Mouse (Mus musculus): ENCODE results near the gene Arhgap27. TPM values are rescaled to one million over a fixed set of nuclear protein-coding genes. Genes with fewer than 3 reads are reported as not detected.

The Arhgap27 gene
- polyA plus RNA-seq, 1 experiment: 47.3 TPM

DNA sequence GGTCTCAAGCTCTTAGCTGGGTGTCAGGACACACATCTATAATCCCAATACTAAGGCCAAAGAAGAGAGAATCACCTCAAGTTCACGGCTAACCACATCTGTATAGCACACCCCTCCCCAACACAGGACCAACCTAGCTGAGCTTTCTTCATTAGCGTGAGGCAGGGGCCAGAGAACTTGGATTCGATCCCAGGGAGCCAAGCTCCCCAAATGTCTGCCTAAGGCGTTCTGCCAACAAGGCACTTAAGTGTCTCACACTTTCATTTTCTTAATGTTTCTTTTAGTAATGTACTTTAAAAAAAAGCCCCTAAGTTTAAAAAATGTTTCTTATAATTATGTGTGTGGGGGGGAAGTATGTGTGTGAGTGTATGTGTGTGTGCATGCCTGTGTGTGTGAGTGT is 42.8 kb downstream of the Arhgap27 start:
- WGBS: 54% methylated on average over 4 of the region's 4 CpGs
- TF ChIP-seq CTCF (IDR thresholded peaks at IDR 0.05; ENCODE audit: control insufficient read depth, insufficient read depth, low read length) (no peak), POLR2A (IDR thresholded peaks at IDR 0.05; ENCODE audit: borderline replicate concordance, control insufficient read depth, low read depth, low read length) (no peak)
- no peak overlapping the region for H3K27ac ChIP-seq (ENCODE audit: control insufficient read depth, insufficient read depth, low read depth, low read length, poor library complexity)
- no peaks in the 10 kb centered on the region for H3K4me1 ChIP-seq (ENCODE audit: control insufficient read depth, insufficient read depth, low read length)
- no peak overlapping the region for H3K4me3 ChIP-seq (replicated peaks; ENCODE audit: control insufficient read depth, low read depth, low read length)

DNA sequence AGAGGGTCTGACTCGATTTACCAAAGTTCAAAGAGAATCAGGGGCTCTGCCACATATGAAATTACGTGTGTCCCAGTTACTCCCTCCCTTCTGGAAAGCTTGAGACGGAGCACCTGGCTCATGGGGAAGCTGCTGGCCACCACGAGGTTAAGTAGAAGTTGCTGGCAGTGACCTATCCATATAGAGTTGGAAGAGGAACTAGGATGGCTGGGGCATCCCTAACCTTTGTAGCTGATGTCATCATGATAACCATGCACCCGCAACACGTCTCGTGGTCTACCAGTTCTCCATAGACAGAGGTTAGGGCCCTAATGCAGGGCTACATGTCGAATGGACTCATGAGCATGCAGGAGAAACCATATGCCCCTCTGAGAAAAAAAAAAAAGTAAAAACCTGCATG is 43.3 kb downstream of the Arhgap27 start:
- no peak for TF ChIP-seq POLR2A (IDR thresholded peaks at IDR 0.05; ENCODE audit: borderline replicate concordance, control insufficient read depth, low read depth, low read length)
- no peak for TF ChIP-seq CTCF (IDR thresholded peaks at IDR 0.05; ENCODE audit: control insufficient read depth, insufficient read depth, low read length)
- H3K4me3 ChIP-seq (replicated peaks; ENCODE audit: control insufficient read depth, low read depth, low read length): no peak overlapping the region
- no peak overlapping the region for H3K27ac ChIP-seq (ENCODE audit: control insufficient read depth, insufficient read depth, low read depth, low read length, poor library complexity)
- 38% methylated on average over 8 of the region's 8 CpGs for WGBS
- H3K4me1 ChIP-seq (ENCODE audit: control insufficient read depth, insufficient read depth, low read length): no peaks in the 10 kb centered on the region

DNA sequence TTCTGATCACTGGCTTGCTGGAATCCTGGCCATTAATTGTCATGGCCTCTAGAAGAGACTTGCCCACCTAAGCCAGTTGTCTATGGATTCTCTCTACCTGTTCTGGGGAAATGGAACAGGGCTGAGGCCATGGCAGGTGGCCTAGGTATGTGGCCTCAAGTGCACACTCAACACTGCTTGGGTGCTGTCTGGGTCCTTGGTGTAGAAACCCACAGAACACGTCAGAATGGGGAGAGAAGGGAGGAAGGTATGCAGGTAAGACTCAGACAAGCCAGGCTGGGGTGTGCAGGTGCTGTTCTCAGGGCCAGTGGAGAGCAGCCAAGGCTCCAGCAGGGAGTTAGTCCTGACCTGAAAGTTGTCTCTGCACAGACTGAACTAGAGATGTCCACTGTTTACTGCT is 45.5 kb downstream of the Arhgap27 start:
- Histone ChIP-seq H3K4me3 (replicated peaks; ENCODE audit: control insufficient read depth, low read depth, low read length) (no peak overlapping the region), H3K27ac (ENCODE audit: control insufficient read depth, insufficient read depth, low read depth, low read length, poor library complexity) (no peak overlapping the region), H3K4me1 (ENCODE audit: control insufficient read depth, insufficient read depth, low read length) (no peaks in the 10 kb centered on the region)
- WGBS: 73% methylated on average over 1 of the region's 1 CpGs
- TF ChIP-seq POLR2A (IDR thresholded peaks at IDR 0.05; ENCODE audit: borderline replicate concordance, control insufficient read depth, low read depth, low read length) (no peak), CTCF (IDR thresholded peaks at IDR 0.05; ENCODE audit: control insufficient read depth, insufficient read depth, low read length) (no peak)

DNA sequence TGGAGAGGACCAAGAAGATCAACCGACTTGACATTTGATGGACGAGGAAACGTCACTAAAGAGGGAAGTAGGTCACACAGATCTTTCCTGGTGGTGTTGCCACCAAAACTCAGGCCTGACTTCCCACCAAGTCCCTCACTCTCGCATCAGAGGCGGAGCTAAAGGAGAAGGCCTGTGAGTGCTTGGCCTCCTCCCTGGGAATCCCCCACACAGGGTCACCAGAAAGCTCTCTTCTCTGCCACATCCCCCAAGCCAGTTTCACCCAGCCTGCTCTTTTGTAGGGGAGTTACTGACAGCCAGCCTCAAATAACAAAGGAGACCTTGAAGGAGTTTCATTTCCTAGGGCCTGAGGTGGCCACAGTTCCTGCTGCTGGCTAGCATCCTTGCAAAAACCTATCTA is 48.1 kb downstream of the Arhgap27 start:
- WGBS: 24% methylated on average over 5 of the region's 5 CpGs
- Histone ChIP-seq H3K4me1 (ENCODE audit: control insufficient read depth, insufficient read depth, low read length) (no peaks in the 10 kb centered on the region), H3K27ac (ENCODE audit: control insufficient read depth, insufficient read depth, low read depth, low read length, poor library complexity) (no peak overlapping the region), H3K4me3 (replicated peaks; ENCODE audit: control insufficient read depth, low read depth, low read length) (no peak overlapping the region)
- TF ChIP-seq CTCF (IDR thresholded peaks at IDR 0.05; ENCODE audit: control insufficient read depth, insufficient read depth, low read length): no peak
- no peak for TF ChIP-seq POLR2A (IDR thresholded peaks at IDR 0.05; ENCODE audit: borderline replicate concordance, control insufficient read depth, low read depth, low read length)

DNA sequence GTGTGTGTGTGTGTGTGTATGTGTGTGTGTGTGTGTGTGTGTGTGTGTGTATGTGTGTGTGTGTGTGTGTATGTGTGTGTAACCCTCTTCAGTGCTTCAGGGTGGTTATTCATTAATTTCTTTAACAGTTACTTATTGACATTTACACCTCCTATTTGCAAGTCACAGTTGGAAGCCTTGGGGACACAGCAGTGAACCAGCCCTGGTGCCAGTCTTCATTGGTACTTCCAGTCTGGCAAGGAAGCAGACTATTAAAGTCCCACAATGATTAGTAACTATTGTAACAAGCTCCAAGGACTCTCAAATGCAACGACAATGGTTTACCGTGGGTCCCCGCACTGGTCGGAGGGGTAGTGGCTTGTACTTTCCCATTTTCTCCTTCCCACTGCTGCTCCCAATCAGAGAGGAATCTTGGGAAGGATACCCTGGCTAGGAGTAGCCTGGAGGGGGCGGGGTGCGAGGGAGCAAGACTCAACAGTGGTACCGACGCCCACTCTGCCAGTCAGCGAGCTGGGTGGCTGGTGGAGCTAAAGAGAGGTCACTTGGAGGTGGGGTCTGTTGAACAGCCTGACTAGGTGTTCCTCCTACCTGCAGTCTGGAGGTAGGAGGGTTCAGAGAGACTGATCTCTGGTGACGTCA is 48.6 kb downstream of the Arhgap27 start:
- TF ChIP-seq CTCF (IDR thresholded peaks at IDR 0.05; ENCODE audit: control insufficient read depth, insufficient read depth, low read length) (no peak), POLR2A (IDR thresholded peaks at IDR 0.05; ENCODE audit: borderline replicate concordance, control insufficient read depth, low read depth, low read length) (no peak)
- H3K4me3 ChIP-seq (replicated peaks; ENCODE audit: control insufficient read depth, low read depth, low read length): no peak overlapping the region
- WGBS: 78% methylated on average over 10 of the region's 10 CpGs
- H3K4me1 ChIP-seq (ENCODE audit: control insufficient read depth, insufficient read depth, low read length): peaks cover under 1% of the 10 kb centered on the region
- no peak overlapping the region for H3K27ac ChIP-seq (ENCODE audit: control insufficient read depth, insufficient read depth, low read depth, low read length, poor library complexity)

DNA sequence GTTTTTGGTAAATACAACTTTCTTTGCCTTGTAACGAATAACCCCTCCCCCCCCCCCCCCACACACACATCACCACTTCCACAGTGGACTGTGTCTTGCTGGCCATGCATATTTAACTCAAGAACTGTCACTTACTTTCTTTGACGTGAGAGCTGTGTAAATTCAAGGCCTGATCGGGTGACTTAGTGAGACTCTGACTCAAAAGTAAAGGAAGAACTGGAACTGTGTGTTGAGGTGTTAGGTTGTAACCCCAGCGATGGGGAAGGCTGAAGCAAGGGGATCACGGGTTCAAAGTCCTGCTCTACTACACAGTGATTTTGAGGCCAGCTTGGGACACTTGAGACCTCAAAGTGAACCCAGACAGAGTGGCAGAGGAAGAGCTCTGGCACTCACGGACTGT is 50.0 kb downstream of the Arhgap27 start:
- H3K27ac ChIP-seq (ENCODE audit: control insufficient read depth, insufficient read depth, low read depth, low read length, poor library complexity): no peak overlapping the region
- 73% methylated on average over 6 of the region's 6 CpGs for whole genome bisulfite sequencing
- no peak for TF ChIP-seq CTCF (IDR thresholded peaks at IDR 0.05; ENCODE audit: control insufficient read depth, insufficient read depth, low read length)
- no peak for TF ChIP-seq POLR2A (IDR thresholded peaks at IDR 0.05; ENCODE audit: borderline replicate concordance, control insufficient read depth, low read depth, low read length)
- H3K4me3 ChIP-seq (replicated peaks; ENCODE audit: control insufficient read depth, low read depth, low read length): no peak overlapping the region
- H3K4me1 ChIP-seq (ENCODE audit: control insufficient read depth, insufficient read depth, low read length): peaks cover 2% of the 10 kb centered on the region

DNA sequence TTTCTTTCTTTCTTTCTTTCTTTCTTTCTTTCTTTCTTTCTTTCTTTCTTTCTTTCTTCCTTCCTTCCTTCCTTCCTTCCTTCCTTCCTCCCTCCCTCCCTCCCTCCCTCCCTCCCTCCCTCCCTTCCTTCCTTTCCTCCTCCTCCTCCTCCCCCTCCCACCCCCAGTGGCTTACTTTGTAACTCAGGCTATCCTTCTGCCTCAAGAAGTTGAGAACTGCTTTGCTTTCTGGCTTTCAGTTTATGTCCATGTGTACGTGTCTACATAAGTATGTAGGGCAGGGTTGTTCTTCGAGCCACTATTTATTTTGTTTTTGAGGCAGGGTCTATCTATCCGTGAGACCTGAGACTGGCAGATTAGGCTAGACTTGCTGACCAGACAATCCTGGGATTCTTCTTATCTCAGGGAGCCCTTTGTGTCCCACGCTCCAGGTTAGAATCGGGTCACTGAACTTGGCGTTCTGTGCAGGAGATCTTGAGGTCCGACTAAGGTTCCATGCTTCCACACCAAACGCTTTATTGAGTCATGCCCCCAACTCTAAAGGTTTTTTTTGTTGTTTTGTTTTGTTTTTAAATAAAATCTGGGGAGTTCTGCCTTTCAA is 50.7 kb downstream of the Arhgap27 start:
- no peak overlapping the region for H3K27ac ChIP-seq (ENCODE audit: control insufficient read depth, insufficient read depth, low read depth, low read length, poor library complexity)
- H3K4me3 ChIP-seq (replicated peaks; ENCODE audit: control insufficient read depth, low read depth, low read length): no peak overlapping the region
- no peak for TF ChIP-seq POLR2A (IDR thresholded peaks at IDR 0.05; ENCODE audit: borderline replicate concordance, control insufficient read depth, low read depth, low read length)
- no peak for TF ChIP-seq CTCF (IDR thresholded peaks at IDR 0.05; ENCODE audit: control insufficient read depth, insufficient read depth, low read length)
- WGBS: 82% methylated on average over 8 of the region's 8 CpGs
- H3K4me1 ChIP-seq (ENCODE audit: control insufficient read depth, insufficient read depth, low read length): peaks cover 3% of the 10 kb centered on the region

DNA sequence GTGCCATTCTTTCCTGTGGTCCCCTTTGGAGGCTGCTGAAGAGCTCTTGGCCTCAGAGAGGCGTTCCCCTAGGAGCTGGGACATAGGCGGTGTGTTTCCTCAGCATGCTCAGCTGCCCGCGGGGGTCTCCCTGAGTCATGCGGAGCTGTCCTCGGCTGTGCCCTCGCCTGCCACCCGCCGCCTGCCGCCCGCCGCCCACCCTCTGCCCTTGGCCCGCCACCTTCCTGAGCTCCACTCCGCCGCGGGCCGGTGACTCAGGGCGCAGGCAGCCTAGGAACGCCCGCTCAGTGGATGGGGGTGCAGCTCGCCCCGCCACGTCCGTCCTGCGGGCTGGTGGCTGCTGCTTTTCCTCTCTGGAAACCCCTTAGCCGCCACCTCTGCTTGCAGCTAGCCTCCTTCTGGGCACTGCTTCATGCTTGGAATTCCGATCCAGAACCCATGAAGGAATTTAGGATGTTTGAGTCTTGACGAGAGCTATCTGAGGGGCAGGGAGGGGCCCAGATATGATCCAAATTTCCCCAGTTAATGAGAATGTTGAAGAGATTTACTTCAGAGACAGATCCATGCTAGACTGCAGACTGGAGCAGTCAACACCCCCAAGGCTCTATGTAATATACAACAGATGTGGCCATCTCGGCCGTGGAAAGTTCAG is 51.4 kb downstream of the Arhgap27 start:
- TF ChIP-seq POLR2A (IDR thresholded peaks at IDR 0.05; ENCODE audit: borderline replicate concordance, control insufficient read depth, low read depth, low read length): no peak
- no peak for TF ChIP-seq CTCF (IDR thresholded peaks at IDR 0.05; ENCODE audit: control insufficient read depth, insufficient read depth, low read length)
- H3K4me3 ChIP-seq (replicated peaks; ENCODE audit: control insufficient read depth, low read depth, low read length): no peak overlapping the region
- no peak overlapping the region for H3K27ac ChIP-seq (ENCODE audit: control insufficient read depth, insufficient read depth, low read depth, low read length, poor library complexity)
- peaks cover 3% of the 10 kb centered on the region for H3K4me1 ChIP-seq (ENCODE audit: control insufficient read depth, insufficient read depth, low read length)
- WGBS: 4% methylated on average over 30 of the region's 30 CpGs
